Mouse (Mus musculus) gastrocnemius, adult 8-10 months (tissue): ENCODE data around the gene Tars2. TPM values are rescaled to one million over a fixed set of nuclear protein-coding genes. Genes with fewer than 3 reads are reported as not detected.
"Not testable (repeated sequence)": the region's sequence is repeated elsewhere in the genome, so short reads cannot be mapped to it uniquely, and the experiment has no call there.

Experiments used
- DNase-seq, 2 experiments: peaks; one replicate each; pipeline ENCODE4 v3.0.0; 2022; ENCODE audit warnings: low spot score in 2 of 2
- total RNA-seq, 4 experiments: library from RNA; stranded (reverse); gene quantifications; 2 replicates each; pipeline ENCODE4 v1.2.4; 2022

Tars2 gene
- total RNA-seq, result 10 to 100 TPM; 21.8 to 27.4 (median 26.8) TPM

- DNase-seq, result no peak
Measured at GRCm38 (mm10) chr3:95760106-95760505, at the start of gene Tars2. TSS of gene Tars2 (minus strand) at chr3:95760206.

GRCm38 (mm10) chr3:95808384-95808783 is 48.4 kb upstream of the Tars2 start:
- DNase-seq, result no peak

- DNase-seq, result not testable (repeated sequence)
Measured at GRCm38 (mm10) chr3:95807630-95808029, 47.6 kb upstream of the Tars2 start.

- no peak for DNase-seq
Measured at GRCm38 (mm10) chr3:95806677-95807076, 46.7 kb upstream of the Tars2 start.

GRCm38 (mm10) chr3:95803851-95804250 is 43.8 kb upstream of the Tars2 start:
- no peak for DNase-seq

GRCm38 (mm10) chr3:95798756-95799155 is 38.8 kb upstream of the Tars2 start:
- no peak for DNase-seq

GRCm38 (mm10) chr3:95794299-95794698 is 34.3 kb upstream of the Tars2 start:
- DNase-seq, result no peak

GRCm38 (mm10) chr3:95793662-95794061 is 33.7 kb upstream of the Tars2 start:
- DNase-seq, result no peak

- DNase-seq, result no peak
Measured at GRCm38 (mm10) chr3:95785501-95785900, 25.5 kb upstream of the Tars2 start.

GRCm38 (mm10) chr3:95771985-95772384 is 12.0 kb upstream of the Tars2 start:
- DNase-seq, result no peak

- DNase-seq, result no peak
Measured at GRCm38 (mm10) chr3:95765534-95765933, 5.5 kb upstream of the Tars2 start.

GRCm38 (mm10) chr3:95763811-95764210 is 3.8 kb upstream of the Tars2 start:
- DNase-seq, result no peak

GRCm38 (mm10) chr3:95762961-95763360 is 3.0 kb upstream of the Tars2 start:
- no peak for DNase-seq

GRCm38 (mm10) chr3:95761771-95762170 is 1.8 kb upstream of the Tars2 start:
- DNase-seq, result no peak

GRCm38 (mm10) chr3:95760656-95761055 is 650 bp upstream of the Tars2 start:
- no peak for DNase-seq

- DNase-seq, result no peak
Measured at GRCm38 (mm10) chr3:95758467-95759218, 1.4 kb downstream of the Tars2 start.

GRCm38 (mm10) chr3:95756808-95757207 is 3.2 kb downstream of the Tars2 start:
- DNase-seq, result no peak

- peak; percentile 92 to 95 for DNase-seq
Measured at GRCm38 (mm10) chr3:95754345-95755206, 5.4 kb downstream of the Tars2 start.

GRCm38 (mm10) chr3:95752935-95753334 is 7.1 kb downstream of the Tars2 start:
- DNase-seq, result no peak

GRCm38 (mm10) chr3:95740406-95740805 is 19.6 kb downstream of the Tars2 start:
- DNase-seq, result no peak

- peak; percentile 25 to 37 for DNase-seq
Measured at GRCm38 (mm10) chr3:95739353-95740104, 20.5 kb downstream of the Tars2 start, which contains the start of gene Ecm1. TSS of gene Ecm1 (minus strand) at chr3:95739569.
